Mouse (Mus musculus) G1E (cell line): ENCODE data around the gene Nme9.

Experiments
- CTCF ChIP-seq: IDR thresholded peaks from 2 replicates; pipeline ENCODE4 v1.5.1; 2012; ENCODE audit warnings: low read depth, low read length, inconsistent platforms, mixed read lengths
- GATA1 ChIP-seq: IDR thresholded peaks from 2 replicates; pipeline ENCODE4 v1.6.1; 2012; ENCODE audit warnings: borderline replicate concordance, low read length, inconsistent platforms, mixed read lengths

- TF ChIP-seq CTCF, result no peak
- TF ChIP-seq GATA1, result no peak
Measured at GRCm38 (mm10) chr9:99416809-99417208, 34.5 kb upstream of the Nme9 start.
